Mouse (Mus musculus) spleen, postnatal 4 days (tissue): ENCODE measurements around the gene Col26a1.
A peak's percentile ranks its signal among the peaks of the same experiment; 100 is the strongest.

ENCODE experiments used
- DNase-seq, 2 experiments: peaks; one replicate each; pipeline ENCODE4 v3.0.0; 2022; ENCODE audit warnings: low spot score in 2 of 2

Col26a1 gene

GRCm38 (mm10) chr5:136881380-136882009, 1.5 kb downstream of the Col26a1 start:
- peak; percentile 69 to 92 for DNase-seq

- DNase-seq = peak in 1 of 2 experiments; percentile 49
Observed at GRCm38 (mm10) chr5:136880101-136880500, 2.9 kb downstream of the Col26a1 start.

GRCm38 (mm10) chr5:136874271-136874670, 8.7 kb downstream of the Col26a1 start:
- no peak for DNase-seq

GRCm38 (mm10) chr5:136872417-136872816, 10.6 kb downstream of the Col26a1 start:
- no peak for DNase-seq

- DNase-seq = no peak
Observed at GRCm38 (mm10) chr5:136869451-136870114, 13.4 kb downstream of the Col26a1 start.

- DNase-seq = no peak
Observed at GRCm38 (mm10) chr5:136867706-136868105, 15.3 kb downstream of the Col26a1 start.

- peak; percentile 68 to 83 for DNase-seq
Observed at GRCm38 (mm10) chr5:136863961-136864674, 18.9 kb downstream of the Col26a1 start.

- DNase-seq = no peak
Observed at GRCm38 (mm10) chr5:136863276-136863675, 19.7 kb downstream of the Col26a1 start.

- DNase-seq = no peak
Observed at GRCm38 (mm10) chr5:136862806-136863205, 20.2 kb downstream of the Col26a1 start.

GRCm38 (mm10) chr5:136861191-136861940, 21.6 kb downstream of the Col26a1 start:
- no peak for DNase-seq

GRCm38 (mm10) chr5:136850716-136851115, 32.3 kb downstream of the Col26a1 start:
- DNase-seq = no peak

GRCm38 (mm10) chr5:136846385-136847264, 36.4 kb downstream of the Col26a1 start:
- DNase-seq = no peak

- DNase-seq = no peak
Observed at GRCm38 (mm10) chr5:136843930-136844329, 39.1 kb downstream of the Col26a1 start.

- DNase-seq = peak; percentile 48 to 86
Observed at GRCm38 (mm10) chr5:136840036-136840435, 43.0 kb downstream of the Col26a1 start.

GRCm38 (mm10) chr5:136833053-136833452, 50.0 kb downstream of the Col26a1 start:
- no peak for DNase-seq

GRCm38 (mm10) chr5:136830156-136830555, 52.9 kb downstream of the Col26a1 start:
- DNase-seq = no peak

GRCm38 (mm10) chr5:136821971-136822370, 61.0 kb downstream of the Col26a1 start:
- no peak for DNase-seq

- no peak for DNase-seq
Observed at GRCm38 (mm10) chr5:136820911-136821310, 62.1 kb downstream of the Col26a1 start.

- DNase-seq = no peak
Observed at GRCm38 (mm10) chr5:136819686-136820085, 63.3 kb downstream of the Col26a1 start.

- no peak for DNase-seq
Observed at GRCm38 (mm10) chr5:136810539-136811374, 72.3 kb downstream of the Col26a1 start.
